Mouse (Mus musculus) gastrocnemius, adult 8-10 months (tissue): ENCODE measurements around the gene Krtap5-5. TPM values are rescaled to one million over a fixed set of nuclear protein-coding genes. Genes with fewer than 3 reads are reported as not detected.
"Not testable (repeated sequence)": the region's sequence is repeated elsewhere in the genome, so short reads cannot be mapped to it uniquely, and the experiment has no call there.

Experiments used
- DNase-seq, 2 experiments: peaks; one replicate each; pipeline ENCODE4 v3.0.0; 2022; ENCODE audit warnings: low spot score in 2 of 2
- total RNA-seq, 4 experiments: library from RNA; stranded (reverse); gene quantifications; 2 replicates each; pipeline ENCODE4 v1.2.4; 2022

The Krtap5-5 gene
- total RNA-seq: not detected

DNA sequence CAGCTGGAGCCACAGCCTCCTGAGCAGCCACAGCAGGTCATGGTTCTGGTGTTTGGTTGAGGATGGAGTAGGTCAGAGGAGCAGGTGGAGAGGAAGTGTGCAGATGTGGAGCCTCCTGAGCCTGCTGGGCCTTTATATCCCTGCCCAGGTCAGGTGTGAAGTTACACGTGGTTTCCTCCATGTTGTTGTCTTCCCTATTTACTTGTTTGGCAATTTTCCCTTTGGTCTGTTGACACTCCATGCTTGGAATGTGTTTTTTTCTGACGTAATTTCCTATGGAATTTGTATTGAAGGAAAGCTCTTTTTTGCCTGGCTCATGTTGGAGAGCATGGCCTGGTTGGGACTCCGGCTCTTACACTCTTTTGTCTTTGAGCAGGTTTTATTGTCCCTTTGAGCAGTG, at the start of gene Krtap5-5:
Gene Krtap5-5, minus strand, starts transcription at position 101 of the 400 bp plus-strand sequence.
- DNase-seq: not testable (repeated sequence)

DNA sequence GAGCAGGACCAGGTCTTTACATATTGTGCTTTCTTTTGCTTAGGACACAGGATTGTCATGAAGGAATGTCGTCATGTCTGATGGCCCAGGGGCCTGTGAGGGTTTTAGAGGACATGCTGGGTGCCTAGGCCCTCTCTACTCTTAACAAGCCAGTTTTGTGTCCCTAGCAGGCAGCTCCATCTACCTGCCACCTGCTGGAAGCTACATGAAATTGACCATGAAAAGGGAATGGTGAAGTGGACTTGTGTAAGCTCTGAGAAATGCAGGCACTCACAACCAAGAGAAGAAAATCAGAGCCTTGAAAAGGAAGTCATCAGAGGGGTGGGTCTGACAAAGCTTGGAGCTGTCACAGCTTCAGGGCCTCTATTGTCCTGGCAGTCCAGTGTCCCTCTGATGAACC, 49.5 kb upstream of the Krtap5-5 start:
- DNase-seq: not testable (repeated sequence)

- peak in 1 of 2 experiments; percentile 30 for DNase-seq
Measured at GRCm38 (mm10) chr7:142278183-142278582, 48.4 kb upstream of the Krtap5-5 start.

DNA sequence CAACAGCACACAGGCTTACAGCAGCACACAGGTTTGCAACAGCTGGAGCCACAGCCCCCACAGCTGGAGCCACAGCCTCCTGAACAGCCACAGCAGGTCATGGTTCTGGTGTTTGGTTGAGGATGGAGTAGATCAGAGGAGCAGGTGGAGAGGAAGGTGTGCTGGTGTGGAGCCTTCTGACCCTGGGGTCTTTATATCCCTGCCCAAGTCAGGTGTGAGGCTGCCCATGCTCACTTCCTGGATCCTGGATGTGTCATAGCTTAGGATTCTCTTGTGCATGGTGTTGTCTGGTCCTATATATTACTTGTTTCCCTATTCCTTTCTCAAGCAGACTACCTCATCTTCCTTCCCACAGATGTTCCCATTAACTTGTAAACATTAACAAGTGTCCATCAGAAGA, 44.5 kb upstream of the Krtap5-5 start, which contains the start of gene Gm4559:
Gene Gm4559, minus strand, starts transcription at position 101 of the 400 bp plus-strand sequence.
- not testable (repeated sequence) for DNase-seq

DNA sequence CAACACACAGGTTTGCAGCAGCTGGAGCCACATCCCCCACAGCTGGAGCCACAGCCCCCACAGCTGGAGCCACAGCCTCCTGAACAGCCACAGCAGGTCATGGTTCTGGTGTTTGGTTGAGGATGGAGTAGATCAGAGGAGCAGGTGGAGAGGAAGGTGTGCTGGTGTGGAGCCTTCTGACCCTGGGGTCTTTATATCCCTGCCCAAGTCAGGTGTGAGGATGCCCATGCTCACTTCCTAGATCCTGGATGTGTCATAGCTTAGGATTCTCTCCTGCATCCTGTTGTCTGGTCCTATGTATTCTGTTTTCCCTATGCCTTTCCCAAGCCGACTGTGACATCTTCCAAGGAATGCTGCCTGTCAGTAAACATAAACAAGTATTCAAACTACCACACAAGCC, 28.5 kb upstream of the Krtap5-5 start, which contains the start of gene Gm2431:
Gene Gm2431, minus strand, starts transcription at position 101 of the 400 bp plus-strand sequence.
- not testable (repeated sequence) for DNase-seq

GRCm38 (mm10) chr7:142255517-142255916, 25.7 kb upstream of the Krtap5-5 start:
- DNase-seq: no peak

DNA sequence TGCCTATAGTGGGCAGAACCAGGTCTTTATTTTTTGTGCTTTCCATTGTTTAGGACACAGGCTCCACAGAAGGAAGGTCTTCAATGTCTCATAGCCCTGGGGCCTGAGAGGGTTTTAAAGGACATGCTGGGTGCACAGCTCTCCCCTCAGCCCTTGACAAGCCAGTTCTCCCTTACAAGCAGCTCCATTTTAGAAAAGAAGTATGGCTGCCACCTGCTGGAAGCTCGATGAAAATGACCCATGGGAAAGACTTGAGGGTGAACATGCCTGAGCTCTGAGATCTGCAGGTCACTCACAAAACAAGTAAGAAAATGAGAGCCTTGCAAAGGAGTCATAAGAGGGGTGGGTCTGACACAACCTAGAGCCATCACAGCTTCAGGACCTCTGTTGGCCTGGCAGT, 20.1 kb upstream of the Krtap5-5 start:
- DNase-seq: no peak

GRCm38 (mm10) chr7:142240978-142241377, 11.2 kb upstream of the Krtap5-5 start, which contains the start of gene Gm40460:
TSS of gene Gm40460 (minus strand) at chr7:142241078.
- no peak for DNase-seq

DNA sequence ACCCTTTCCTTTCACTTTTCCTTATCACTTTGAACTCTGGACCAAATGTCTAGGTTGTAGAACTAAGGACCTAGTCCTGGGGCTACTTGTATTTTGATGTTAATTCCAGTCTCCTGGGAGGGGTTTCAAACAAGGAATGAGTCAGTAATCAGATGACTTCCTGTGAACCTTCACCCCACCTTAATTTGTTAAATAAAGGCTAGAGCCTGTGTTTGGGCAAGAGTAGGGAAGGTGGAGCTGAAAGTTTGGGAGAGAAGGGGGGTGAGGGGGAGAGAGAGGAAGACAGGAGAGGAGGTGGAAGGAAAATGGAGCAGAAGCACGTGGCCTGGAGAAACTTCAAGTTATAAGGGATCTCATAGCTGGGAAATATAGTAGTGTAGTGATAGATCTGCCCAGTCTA, 1.8 kb upstream of the Krtap5-5 start:
- no peak for DNase-seq

- DNase-seq: no peak
Measured at GRCm38 (mm10) chr7:142224518-142224917, 5.3 kb downstream of the Krtap5-5 start.

DNA sequence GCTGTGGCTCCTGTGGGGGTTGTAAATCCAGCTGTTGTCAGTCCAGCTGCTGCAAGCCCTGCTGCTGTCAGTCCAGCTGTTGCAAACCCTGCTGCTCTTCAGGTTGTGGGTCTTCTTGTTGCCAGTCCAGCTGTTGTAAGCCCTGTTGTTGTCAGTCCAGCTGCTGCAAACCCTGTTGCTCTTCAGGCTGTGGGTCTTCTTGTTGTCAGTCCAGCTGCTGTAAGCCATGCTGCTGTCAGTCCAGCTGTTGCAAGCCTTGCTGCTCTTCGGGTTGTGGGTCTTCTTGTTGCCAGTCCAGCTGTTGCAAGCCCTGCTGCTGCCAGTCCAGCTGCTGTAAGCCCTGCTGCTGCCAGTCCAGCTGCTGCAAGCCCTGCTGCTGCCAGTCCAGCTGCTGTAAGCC, 17.6 kb downstream of the Krtap5-5 start:
- DNase-seq: not testable (repeated sequence)

GRCm38 (mm10) chr7:142211559-142211958, 18.2 kb downstream of the Krtap5-5 start, which contains the start of gene Gm7579:
TSS of gene Gm7579 (plus strand) at chr7:142211859.
- DNase-seq: no peak

GRCm38 (mm10) chr7:142206891-142207290, 22.9 kb downstream of the Krtap5-5 start:
- DNase-seq: not testable (repeated sequence)

DNA sequence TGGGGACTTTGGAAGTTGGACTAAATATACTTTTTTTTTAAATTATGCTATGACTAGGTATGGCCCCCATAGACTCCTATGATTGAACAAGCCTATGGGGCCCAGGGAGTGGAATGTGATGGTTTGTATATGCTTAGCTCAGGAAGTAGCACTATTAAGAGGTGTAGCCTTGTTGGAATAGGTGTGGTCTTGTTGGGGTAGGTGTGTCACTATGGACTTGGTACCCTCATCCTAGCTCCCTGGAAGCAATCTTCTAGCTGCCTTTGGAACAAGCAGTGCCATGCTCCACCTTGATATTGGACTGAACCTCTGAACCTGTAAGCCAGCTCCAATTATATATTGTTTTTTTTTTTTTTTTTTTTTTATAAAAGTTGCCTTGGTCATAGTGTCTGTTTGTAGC, 24.3 kb downstream of the Krtap5-5 start:
- DNase-seq: no peak

DNA sequence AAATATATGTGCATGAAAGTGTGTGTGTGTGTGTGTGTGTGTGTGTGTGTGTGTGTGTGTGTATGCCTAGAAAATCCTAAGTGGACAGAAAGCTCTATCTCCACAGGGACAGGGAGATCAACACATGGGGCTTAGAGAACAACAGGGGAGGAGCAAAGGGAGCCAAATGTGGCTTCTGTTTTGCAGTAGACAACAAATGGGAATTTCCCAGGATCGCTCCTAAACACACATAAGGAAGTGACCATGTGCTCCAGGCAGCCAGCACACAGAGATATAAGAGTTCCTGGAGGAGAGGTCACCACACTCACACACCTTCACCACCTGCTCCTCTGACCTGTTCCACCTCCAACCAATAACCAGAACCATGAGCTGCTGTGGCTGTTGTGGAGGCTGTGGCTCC, 28.7 kb downstream of the Krtap5-5 start, which contains the start of gene Krtap5-3:
Gene Krtap5-3, plus strand, starts transcription at position 301 of the 400 bp plus-strand sequence.
- no peak for DNase-seq

GRCm38 (mm10) chr7:142198748-142199147, 31.0 kb downstream of the Krtap5-5 start:
- DNase-seq: no peak

GRCm38 (mm10) chr7:142190289-142190688, 39.5 kb downstream of the Krtap5-5 start, which contains the start of gene Gm10153:
TSS of gene Gm10153 (minus strand) at chr7:142190389.
- DNase-seq: no peak

DNA sequence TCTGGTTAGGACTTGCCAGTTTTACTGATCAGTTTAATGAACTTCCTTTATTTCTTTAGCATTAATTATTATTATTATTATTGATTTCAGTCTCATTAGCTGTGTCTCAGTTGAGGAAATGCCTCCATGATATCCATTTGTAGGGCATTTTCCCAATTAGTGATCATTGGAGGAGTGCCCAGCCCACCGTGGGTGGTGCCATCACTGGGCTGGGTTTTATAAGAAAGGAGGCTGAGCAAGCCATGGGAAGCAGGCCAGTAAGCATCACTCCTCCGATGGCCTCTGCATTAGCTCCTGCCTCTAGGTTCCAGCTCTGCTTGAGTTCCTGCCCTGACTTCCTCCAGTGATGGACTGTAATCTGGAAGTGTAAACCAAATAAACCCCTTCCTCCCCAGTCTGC, 41.6 kb downstream of the Krtap5-5 start:
- no peak for DNase-seq

- no peak for DNase-seq
Measured at GRCm38 (mm10) chr7:142181021-142181420, 48.8 kb downstream of the Krtap5-5 start.
